Mouse (Mus musculus) stomach, postnatal 0 days (tissue): ENCODE data around the gene Srpr. TPM values are rescaled to one million over a fixed set of nuclear protein-coding genes. Genes with fewer than 3 reads are reported as not detected.
A peak's percentile ranks its signal among the peaks of the same experiment; 100 is the strongest.

Experiments
- ATAC-seq: fragments of 200-750 bp; cut with Nextera tagmentation; 2 replicates; pipeline ENCODE4 v1.8.0; 2017; ENCODE audit not compliant: low FRiP score, low TSS enrichment
- DNase-seq: peaks from one replicate; pipeline ENCODE4 v3.0.0-alpha.2; 2016; ENCODE audit warnings: low spot score
- H3K27ac ChIP-seq: fragments of 300-500 bp; sonication (generic); replicated peaks from 2 replicates; pipeline ENCODE4 v1.5.1; 2014; ENCODE audit warnings: mild to moderate bottlenecking, control low read depth
- H3K27me3 ChIP-seq: fragments of 300-500 bp; sonication (generic); 2 replicates; pipeline ENCODE4 v1.6.1; 2014; ENCODE audit warnings: low read length; ENCODE audit not compliant: control insufficient read depth, insufficient read depth
- H3K36me3 ChIP-seq: fragments of 300-500 bp; sonication (generic); 2 replicates; pipeline ENCODE4 v1.6.1; 2014; ENCODE audit warnings: low read length, mixed read lengths; ENCODE audit not compliant: control insufficient read depth, insufficient read depth
- H3K4me1 ChIP-seq: fragments of 300-500 bp; sonication (generic); replicated peaks from 2 replicates; pipeline ENCODE4 v1.6.1; 2014; ENCODE audit warnings: antibody characterized with exemption; ENCODE audit not compliant: control insufficient read depth, insufficient read depth
- H3K4me2 ChIP-seq: fragments of 300-500 bp; sonication (generic); replicated peaks from 2 replicates; pipeline ENCODE4 v1.6.1; 2014; ENCODE audit warnings: low read depth, mild to moderate bottlenecking, control low read depth, moderate library complexity
- H3K4me3 ChIP-seq: fragments of 300-500 bp; sonication (generic); 2 replicates; pipeline ENCODE4 v1.5.1; 2014; ENCODE audit warnings: low read depth, low read length, control low read depth
- H3K9ac ChIP-seq: fragments of 300-500 bp; sonication (generic); 2 replicates; pipeline ENCODE4 v1.6.1; 2014; ENCODE audit warnings: mild to moderate bottlenecking, low read length, control low read depth, mixed read lengths
- H3K9me3 ChIP-seq: fragments of 300-500 bp; sonication (generic); 2 replicates; pipeline ENCODE4 v1.6.1; 2016; ENCODE audit warnings: low read length; ENCODE audit not compliant: control insufficient read depth
- CTCF ChIP-seq: IDR thresholded peaks from 2 replicates; pipeline ENCODE4 v1.5.1; 2016; ENCODE audit warnings: antibody characterized with exemption, low read depth, mild to moderate bottlenecking, moderate library complexity
- EP300 ChIP-seq: optimal IDR thresholded peaks from 2 replicates; pipeline ENCODE3; 2016; ENCODE audit warnings: antibody characterized with exemption
- WGBS: fragments of 180-500 bp; shearing (Covaris S2); extraction: QIAGEN DNeasy Blood & Tissue Kit; methylation state at CpG from one replicate; pipeline ENCODE4 v1.1.7; 2014; 5-methylcytosine and 5-hydroxymethylcytosine counted together
- polyA plus RNA-seq: library from polyadenylated mRNA; unstranded; fragments of >200 nt; fragmentation: Nextera tagmentation; extraction: Ambion mirVana; gene quantifications from 2 replicates; pipeline ENCODE4 v1.2.1, GENCODE M21; 2015

Srpr gene
- polyA plus RNA-seq, 1 experiment from 2014 or later, result 129 TPM

- ATAC-seq (no peak), DNase-seq (no peak)
- H3K27me3 ChIP-seq, result no peaks in the 10 kb centered on the region
- H3K36me3 ChIP-seq, result 0 out of 2 replicates have a peak, but pooled peaks cover 2% of the 10 kb centered on the region
- TF ChIP-seq EP300 (no peak), CTCF (no peak)
- no peak overlapping the region for H3K4me2 ChIP-seq
- WGBS, result 89% methylated on average over 7 of the region's 7 CpGs
- H3K9me3 ChIP-seq, result no peaks in the 10 kb centered on the region
- no peak overlapping the region for H3K4me3 ChIP-seq
- H3K4me1 ChIP-seq, result no peaks in the 10 kb centered on the region
- no peak overlapping the region for H3K9ac ChIP-seq
- no peak overlapping the region for H3K27ac ChIP-seq
Measured at GRCm38 (mm10) chr9:35170071-35170470, 29.9 kb upstream of the Srpr start.

DNA sequence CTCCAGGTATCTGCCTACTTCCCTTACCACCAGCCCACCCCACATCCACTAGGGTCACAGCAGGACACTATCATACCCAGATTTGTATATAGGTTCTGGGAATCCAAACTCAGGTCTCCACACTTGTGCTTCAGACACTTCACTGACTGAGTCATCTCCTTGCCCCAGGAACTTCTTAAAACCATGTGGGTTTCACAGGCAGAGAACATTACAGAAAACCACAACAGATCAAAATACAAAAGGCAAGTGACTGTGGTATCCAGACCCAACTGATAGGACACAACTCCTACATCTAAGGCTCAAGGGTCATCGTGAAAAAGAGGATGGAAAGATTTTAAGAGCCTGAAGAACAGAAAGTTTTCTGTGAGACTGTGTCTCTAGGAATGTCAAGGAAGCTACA lies 26.6 kb upstream of the Srpr start:
- ATAC-seq (no peak), DNase-seq (no peak)
- Histone ChIP-seq H3K4me3 (no peak overlapping the region), H3K4me2 (no peak overlapping the region), H3K4me1 (no peaks in the 10 kb centered on the region), H3K9ac (no peak overlapping the region), H3K36me3 (0 out of 2 replicates have a peak, but pooled peaks cover 2% of the 10 kb centered on the region), H3K9me3 (no peaks in the 10 kb centered on the region), H3K27ac (no peak overlapping the region), H3K27me3 (no peaks in the 10 kb centered on the region)
- WGBS, result 84% methylated on average over 1 of the region's 1 CpGs
- TF ChIP-seq EP300 (no peak), CTCF (no peak)

DNA sequence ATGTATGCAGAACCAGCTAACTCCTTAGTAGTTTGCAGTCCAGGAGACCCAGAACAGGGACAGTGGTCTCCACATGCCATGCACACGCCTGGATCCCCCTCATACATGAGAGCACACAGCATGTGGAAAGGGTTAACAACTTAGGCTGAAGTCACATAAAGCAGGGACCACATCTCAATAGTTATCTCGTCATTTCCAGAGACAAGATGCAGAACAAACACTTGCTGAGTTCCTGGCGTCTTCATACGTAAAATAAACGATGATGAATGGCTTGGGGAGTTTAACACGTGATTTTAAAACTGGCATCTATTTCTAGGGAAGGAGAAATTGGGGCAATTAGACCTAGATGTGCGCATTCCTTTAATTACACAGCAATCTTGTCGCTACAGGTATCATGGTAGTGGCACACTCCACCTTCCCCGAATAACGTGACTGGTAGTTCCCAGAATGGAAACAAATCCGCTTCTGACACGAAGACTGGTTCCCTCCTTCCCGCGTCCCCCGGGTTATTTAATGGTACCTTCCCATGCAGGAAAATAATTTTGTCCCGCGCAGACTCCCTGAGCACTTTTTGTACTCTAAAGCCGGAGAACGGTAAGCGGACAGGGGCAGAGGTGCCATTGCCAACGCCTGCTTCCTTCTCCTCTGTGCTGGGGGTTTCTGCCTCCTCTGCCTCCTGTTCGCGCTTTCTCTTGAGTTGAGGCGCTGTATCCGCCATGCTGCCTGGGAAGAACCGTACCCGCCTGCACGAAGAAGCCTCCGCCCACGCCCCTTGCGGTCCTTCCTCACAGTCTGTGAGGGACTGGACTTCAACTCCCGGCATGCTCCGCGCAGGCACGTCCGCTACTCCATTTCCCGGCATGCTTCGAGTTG lies 24.5 kb upstream of the Srpr start, which contains the start of gene Dcps:
Gene Dcps, minus strand, starts transcription at position 811 of the 873 bp plus-strand sequence.
- DNase-seq, result peak; percentile 94
- TF ChIP-seq EP300 (peak; percentile 76), CTCF (peak; percentile 54)
- WGBS, result under 1% methylated on average over 38 of the region's 38 CpGs
- Histone ChIP-seq H3K4me3 (peak within 1 kb of the TSS; percentile 61), H3K4me1 (no peaks in the 10 kb centered on the region), H3K9me3 (no peaks in the 10 kb centered on the region), H3K27me3 (no peaks in the 10 kb centered on the region), H3K27ac (peak within 1 kb of the TSS; percentile 86), H3K4me2 (peak within 1 kb of the TSS; percentile 68), H3K9ac (peak within 1 kb of the TSS; percentile 53), H3K36me3 (0 out of 2 replicates have a peak, but pooled peaks cover 2% of the 10 kb centered on the region)
- peak; percentile 98 for ATAC-seq

GRCm38 (mm10) chr9:35176124-35176659 lies 23.8 kb upstream of the Srpr start:
- Histone ChIP-seq H3K4me1 (no peaks in the 10 kb centered on the region), H3K27me3 (no peaks in the 10 kb centered on the region), H3K4me3 (peak overlapping the region; percentile 61), H3K9me3 (no peaks in the 10 kb centered on the region), H3K27ac (no peak overlapping the region; the same call in 1 of the 2 replicates), H3K9ac (peak overlapping the region; percentile 53; the same call in 1 of the 2 replicates), H3K36me3 (no peaks in the 10 kb centered on the region), H3K4me2 (peak overlapping the region; percentile 68)
- DNase-seq (no peak), ATAC-seq (no peak)
- no peak for TF ChIP-seq EP300
- no peak for TF ChIP-seq CTCF
- WGBS, result 41% methylated on average over 14 of the region's 14 CpGs

DNA sequence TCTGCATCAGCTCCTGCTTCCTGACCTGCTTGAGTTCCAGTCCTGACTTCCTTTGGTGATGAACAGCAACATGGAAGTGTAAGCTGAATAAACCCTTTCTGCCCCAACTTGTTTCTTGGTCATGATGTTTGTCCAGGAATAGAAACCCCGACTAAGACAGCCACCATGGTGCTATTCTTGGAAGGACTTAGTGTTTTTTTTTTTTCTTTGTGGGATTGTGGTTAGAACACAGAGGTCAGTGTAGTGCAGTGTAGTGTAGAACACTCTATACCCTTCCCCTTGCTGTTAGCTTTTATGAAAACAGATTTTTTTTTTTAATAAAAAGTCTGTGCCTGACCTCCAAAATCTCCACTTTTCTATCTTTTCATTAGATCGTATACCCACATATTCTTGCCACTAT lies 17.1 kb upstream of the Srpr start:
- no peaks in the 10 kb centered on the region for H3K27me3 ChIP-seq
- no peak overlapping the region for H3K27ac ChIP-seq
- no peaks in the 10 kb centered on the region for H3K9me3 ChIP-seq
- ATAC-seq, result no peak
- no peak for TF ChIP-seq CTCF
- H3K4me3 ChIP-seq, result no peak overlapping the region
- 65% methylated on average over 2 of the region's 2 CpGs for WGBS
- no peak overlapping the region for H3K4me2 ChIP-seq
- DNase-seq, result no peak
- 0 out of 2 replicates have a peak, but pooled peaks cover 2% of the 10 kb centered on the region for H3K36me3 ChIP-seq
- H3K9ac ChIP-seq, result no peak overlapping the region
- no peaks in the 10 kb centered on the region for H3K4me1 ChIP-seq

DNA sequence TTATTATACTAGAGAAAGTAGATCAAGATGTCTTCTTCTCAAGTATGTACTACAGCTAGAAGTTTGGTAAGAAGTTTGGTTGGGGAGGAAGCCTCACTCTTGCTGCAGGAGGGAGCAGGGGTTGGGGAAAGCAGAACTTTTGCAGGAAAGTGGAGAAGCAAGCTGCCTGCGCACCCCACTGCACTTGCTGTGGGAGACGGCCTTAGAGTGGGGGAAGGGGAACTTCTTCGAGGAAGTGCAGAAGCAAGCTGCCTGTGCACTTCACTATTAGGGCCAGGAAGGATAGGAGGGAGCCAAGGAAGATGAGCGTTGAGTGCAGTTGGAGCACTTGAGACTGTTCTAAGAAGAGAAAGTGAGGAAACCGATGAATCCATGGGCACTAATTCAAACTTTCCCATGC lies 16.6 kb upstream of the Srpr start:
- ATAC-seq, result no peak
- H3K4me2 ChIP-seq, result no peak overlapping the region
- TF ChIP-seq EP300 (no peak), CTCF (no peak)
- WGBS, result 71% methylated on average over 5 of the region's 5 CpGs
- no peaks in the 10 kb centered on the region for H3K9me3 ChIP-seq
- no peak for DNase-seq
- no peak overlapping the region for H3K4me3 ChIP-seq
- H3K36me3 ChIP-seq, result peaks cover 4% of the 10 kb centered on the region; the same call in 1 of the 2 replicates
- no peaks in the 10 kb centered on the region for H3K4me1 ChIP-seq
- no peak overlapping the region for H3K27ac ChIP-seq
- no peak overlapping the region for H3K9ac ChIP-seq
- H3K27me3 ChIP-seq, result no peaks in the 10 kb centered on the region
